Mouse (Mus musculus) ES-Bruce4 (cell line): Measurements from ENCODE around the gene Bco1.

Experiments
- CTCF ChIP-seq: IDR thresholded peaks from one replicate; pipeline ENCODE4 v1.8.1; 2011; ENCODE audit warnings: low read depth, low read length
- EP300 ChIP-seq: IDR thresholded peaks from 2 replicates; pipeline ENCODE4 v1.6.1; 2011; ENCODE audit warnings: low read depth, low read length; ENCODE audit not compliant: insufficient read depth
- POLR2A ChIP-seq: IDR thresholded peaks from one replicate; pipeline ENCODE4 v1.8.1; 2011; ENCODE audit warnings: low read length; ENCODE audit not compliant: insufficient read depth

- TF ChIP-seq POLR2A (no peak), CTCF (no peak), EP300 (no peak)
Measured at GRCm38 (mm10) chr8:117174536-117174935, 78.9 kb downstream of the Bco1 start.
